Mouse (Mus musculus) forebrain, embryonic 11.5 days (tissue): ENCODE measurements at regions not wholly inside any gene's neighbourhood (a gene's known extent, or its start where the extent isn't known, plus 50 kb on each side); places are given as distances from the start of the nearest gene placed in this dataset.

ENCODE experiments used
- ATAC-seq: fragments of 200-750 bp; cut with Nextera tagmentation; replicated peaks from 2 replicates; pipeline ENCODE4 v1.8.0; 2017; ENCODE audit warnings: moderate TSS enrichment; ENCODE audit not compliant: low FRiP score
- DNase-seq: peaks from one replicate; pipeline ENCODE4 v3.0.0-alpha.2; 2017; ENCODE audit warnings: low spot score
- H3K27ac ChIP-seq: fragments of 300-500 bp; sonication (generic); 2 replicates; pipeline ENCODE4 v1.5.1; 2014; ENCODE audit warnings: low read depth, low read length
- H3K27me3 ChIP-seq: fragments of 300-500 bp; sonication (generic); 2 replicates; pipeline ENCODE4 v1.6.1; 2014; ENCODE audit warnings: mild to moderate bottlenecking, low read length, mixed read lengths; ENCODE audit not compliant: control insufficient read depth, insufficient read depth
- H3K36me3 ChIP-seq: fragments of 300-500 bp; sonication (generic); 2 replicates; pipeline ENCODE4 v1.6.1; 2014; ENCODE audit warnings: mild to moderate bottlenecking, low read length, moderate library complexity, mixed read lengths; ENCODE audit not compliant: control insufficient read depth, insufficient read depth
- H3K4me1 ChIP-seq: fragments of 300-500 bp; sonication (generic); replicated peaks from 2 replicates; pipeline ENCODE4 v1.6.1; 2014; ENCODE audit warnings: low read length, mixed read lengths; ENCODE audit not compliant: control insufficient read depth, insufficient read depth
- H3K4me2 ChIP-seq: fragments of 300-500 bp; sonication (generic); 2 replicates; pipeline ENCODE4 v1.6.1; 2014; ENCODE audit warnings: low read depth, mild to moderate bottlenecking, low read length, moderate library complexity, mixed read lengths; ENCODE audit not compliant: severe bottlenecking
- H3K4me3 ChIP-seq: fragments of 300-500 bp; sonication (generic); 2 replicates; pipeline ENCODE4 v1.5.1; 2014; ENCODE audit warnings: low read depth, low read length
- H3K9ac ChIP-seq: fragments of 300-500 bp; sonication (generic); 2 replicates; pipeline ENCODE4 v1.6.1; 2014; ENCODE audit warnings: low read length
- H3K9me3 ChIP-seq: fragments of 300-500 bp; sonication (generic); 2 replicates; pipeline ENCODE4 v1.6.1; 2016; ENCODE audit warnings: low read length, mixed read lengths; ENCODE audit not compliant: control insufficient read depth
- WGBS: fragments of 180-500 bp; shearing (Covaris S2); extraction: QIAGEN DNeasy Blood & Tissue Kit; methylation state at CpG from one replicate; pipeline ENCODE4 v1.1.7; 2014; 5-methylcytosine and 5-hydroxymethylcytosine counted together

DNA sequence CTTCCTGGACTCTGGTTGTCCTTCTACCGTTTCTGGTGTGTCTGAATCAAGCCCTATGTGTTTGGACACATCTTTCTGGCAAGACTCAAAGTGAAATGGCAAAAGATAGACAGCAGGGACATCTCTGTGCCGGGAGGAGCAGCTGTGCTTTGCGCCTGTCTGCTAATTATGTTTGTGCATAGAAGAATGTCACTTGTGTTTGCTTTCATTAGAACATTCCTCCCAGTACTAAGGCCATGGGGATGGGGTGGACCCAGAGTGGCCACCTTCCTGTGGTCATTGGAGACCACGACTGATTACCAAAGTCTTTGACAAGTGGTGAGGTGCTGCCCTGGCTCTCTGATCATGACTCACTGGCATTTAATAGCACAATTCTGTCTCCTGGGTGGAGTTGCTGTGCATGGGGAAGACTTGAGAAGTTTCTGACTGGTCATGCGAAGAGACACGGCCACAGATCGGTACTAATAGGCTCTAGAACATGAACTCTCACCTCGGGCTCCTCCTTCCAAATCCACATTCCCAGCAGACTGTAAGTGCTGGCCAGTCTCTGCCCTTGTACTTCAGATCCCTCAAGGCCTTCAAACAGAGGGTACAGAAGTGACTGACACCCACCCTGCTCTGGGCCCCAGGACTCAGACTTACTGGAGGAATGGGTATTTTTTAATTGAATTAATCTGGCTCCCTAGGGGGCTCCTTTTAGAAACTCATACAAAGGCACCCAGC, 279.0 kb downstream of the Gm49356 start:
- H3K4me3 ChIP-seq = no peak overlapping the region
- DNase-seq = no peak
- H3K9me3 ChIP-seq = no peaks in the 10 kb centered on the region
- no peak overlapping the region for H3K4me2 ChIP-seq
- WGBS = 87% methylated on average over 8 of the region's 8 CpGs
- H3K4me1 ChIP-seq = no peaks in the 10 kb centered on the region
- H3K27me3 ChIP-seq = no peaks in the 10 kb centered on the region
- no peaks in the 10 kb centered on the region for H3K36me3 ChIP-seq
- no peak overlapping the region for H3K9ac ChIP-seq
- H3K27ac ChIP-seq = no peak overlapping the region
- no peak for ATAC-seq

DNA sequence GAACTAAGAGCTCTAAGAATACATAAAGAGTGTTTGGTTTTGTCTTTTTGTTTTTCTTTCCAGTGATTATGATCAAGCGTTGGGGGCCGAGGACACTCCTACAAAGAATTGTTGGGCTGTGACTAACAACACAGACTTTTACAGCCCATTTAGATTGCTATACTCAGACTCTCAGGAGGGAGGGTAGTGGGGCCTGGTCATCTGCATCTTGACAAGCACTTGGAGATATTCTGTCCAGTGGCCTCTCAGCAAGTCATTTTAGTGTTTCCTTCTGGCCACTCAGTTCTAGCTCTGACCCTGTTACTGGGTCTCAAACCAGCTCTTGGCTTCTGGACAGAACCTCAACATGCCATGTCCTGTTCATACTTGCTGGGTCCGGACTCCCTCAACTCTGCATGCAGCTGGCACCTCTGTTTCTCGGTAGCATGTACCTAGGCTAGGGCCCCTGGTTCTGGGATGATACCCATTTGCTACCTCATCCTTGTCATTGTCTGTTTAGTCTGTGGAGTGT, 279.6 kb downstream of the Gm49356 start:
- no peak overlapping the region for H3K9ac ChIP-seq
- no peaks in the 10 kb centered on the region for H3K9me3 ChIP-seq
- no peaks in the 10 kb centered on the region for H3K27me3 ChIP-seq
- 75% methylated on average over 4 of the region's 4 CpGs for WGBS
- H3K4me1 ChIP-seq = no peaks in the 10 kb centered on the region
- H3K4me2 ChIP-seq = no peak overlapping the region
- ATAC-seq = no peak
- no peak overlapping the region for H3K27ac ChIP-seq
- no peak overlapping the region for H3K4me3 ChIP-seq
- DNase-seq = no peak
- H3K36me3 ChIP-seq = no peaks in the 10 kb centered on the region

DNA sequence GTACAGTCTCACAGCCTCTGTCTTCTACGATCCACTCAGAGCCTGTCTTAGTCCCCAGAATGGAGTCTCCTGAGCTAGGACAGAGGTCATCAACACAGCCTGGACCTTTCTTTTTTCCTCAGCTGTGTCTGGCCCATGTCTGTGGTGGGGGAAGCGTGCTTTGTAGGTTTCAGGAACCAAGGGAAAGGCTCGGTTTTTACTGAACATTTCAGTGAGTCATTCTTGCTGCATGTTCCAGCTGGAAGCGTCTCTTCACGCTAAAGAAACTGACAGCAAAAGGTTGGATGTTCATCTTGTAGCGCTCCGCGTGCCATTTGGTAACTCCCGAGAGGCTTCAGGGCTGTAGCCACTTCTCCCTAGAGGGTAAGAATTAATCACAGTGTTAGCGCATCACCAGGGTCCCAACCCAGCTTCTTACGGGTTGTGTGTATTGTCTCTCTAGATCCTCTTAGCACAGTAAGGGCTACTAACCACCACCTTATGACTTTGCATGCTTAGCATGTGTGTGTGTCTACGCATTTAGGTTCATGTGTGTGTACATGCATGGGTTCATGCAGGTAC, 280.2 kb downstream of the Gm49356 start:
- Histone ChIP-seq H3K9ac (no peak overlapping the region), H3K4me2 (no peak overlapping the region), H3K9me3 (no peaks in the 10 kb centered on the region), H3K36me3 (no peaks in the 10 kb centered on the region), H3K27ac (no peak overlapping the region), H3K4me3 (no peak overlapping the region), H3K27me3 (no peaks in the 10 kb centered on the region), H3K4me1 (peaks cover under 1% of the 10 kb centered on the region)
- no peak for DNase-seq
- 94% methylated on average over 12 of the region's 12 CpGs for WGBS
- ATAC-seq = no peak

DNA sequence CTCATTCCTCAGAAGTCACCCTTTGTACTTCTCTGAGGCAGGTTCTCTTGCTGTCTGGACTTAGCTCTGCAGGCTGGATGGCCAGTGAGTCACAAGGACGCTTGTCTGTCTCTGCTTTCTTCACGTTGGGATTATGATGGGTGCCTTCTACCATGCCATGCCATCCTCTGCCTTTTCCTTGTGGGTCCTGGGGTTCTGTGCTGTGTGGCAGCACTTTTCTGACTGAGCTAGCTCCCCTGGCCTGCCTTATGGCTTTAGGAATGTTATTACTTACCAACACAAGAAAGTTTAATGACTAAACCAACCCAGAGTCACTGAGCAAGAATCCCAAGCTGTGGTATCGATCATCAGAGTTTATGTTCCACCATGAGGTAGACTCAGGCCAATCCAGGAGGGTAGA, 280.7 kb downstream of the Gm49356 start:
- no peak overlapping the region for H3K27ac ChIP-seq
- no peak overlapping the region for H3K4me2 ChIP-seq
- peaks cover 4% of the 10 kb centered on the region for H3K4me1 ChIP-seq
- ATAC-seq (no peak), DNase-seq (no peak)
- H3K27me3 ChIP-seq = no peaks in the 10 kb centered on the region
- WGBS = 87% methylated on average over 3 of the region's 3 CpGs
- no peak overlapping the region for H3K9ac ChIP-seq
- H3K4me3 ChIP-seq = no peak overlapping the region
- H3K9me3 ChIP-seq = no peaks in the 10 kb centered on the region
- H3K36me3 ChIP-seq = no peaks in the 10 kb centered on the region

DNA sequence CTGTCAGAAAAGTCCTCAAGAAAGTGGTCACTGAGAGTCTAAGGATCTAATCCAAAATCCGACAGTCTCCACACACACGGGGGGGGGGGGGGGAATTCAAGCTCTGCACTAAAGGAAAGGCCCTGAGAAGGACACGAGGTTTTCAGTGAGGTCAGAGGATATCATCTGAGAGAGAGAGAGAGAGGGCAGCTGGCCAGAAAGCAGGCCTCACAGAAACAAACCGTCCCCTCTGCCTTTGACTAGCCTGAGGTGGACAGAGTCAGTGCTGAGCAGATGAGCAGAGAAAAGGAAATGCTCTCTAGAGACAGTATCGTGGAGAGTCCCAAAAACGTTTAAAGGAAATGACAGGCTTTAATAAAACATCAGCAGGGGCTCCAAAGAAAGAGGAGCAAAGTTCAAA, 282.0 kb downstream of the Gm49356 start:
- Histone ChIP-seq H3K4me2 (no peak overlapping the region), H3K27ac (no peak overlapping the region)
- WGBS = 25% methylated on average over 6 of the region's 6 CpGs

DNA sequence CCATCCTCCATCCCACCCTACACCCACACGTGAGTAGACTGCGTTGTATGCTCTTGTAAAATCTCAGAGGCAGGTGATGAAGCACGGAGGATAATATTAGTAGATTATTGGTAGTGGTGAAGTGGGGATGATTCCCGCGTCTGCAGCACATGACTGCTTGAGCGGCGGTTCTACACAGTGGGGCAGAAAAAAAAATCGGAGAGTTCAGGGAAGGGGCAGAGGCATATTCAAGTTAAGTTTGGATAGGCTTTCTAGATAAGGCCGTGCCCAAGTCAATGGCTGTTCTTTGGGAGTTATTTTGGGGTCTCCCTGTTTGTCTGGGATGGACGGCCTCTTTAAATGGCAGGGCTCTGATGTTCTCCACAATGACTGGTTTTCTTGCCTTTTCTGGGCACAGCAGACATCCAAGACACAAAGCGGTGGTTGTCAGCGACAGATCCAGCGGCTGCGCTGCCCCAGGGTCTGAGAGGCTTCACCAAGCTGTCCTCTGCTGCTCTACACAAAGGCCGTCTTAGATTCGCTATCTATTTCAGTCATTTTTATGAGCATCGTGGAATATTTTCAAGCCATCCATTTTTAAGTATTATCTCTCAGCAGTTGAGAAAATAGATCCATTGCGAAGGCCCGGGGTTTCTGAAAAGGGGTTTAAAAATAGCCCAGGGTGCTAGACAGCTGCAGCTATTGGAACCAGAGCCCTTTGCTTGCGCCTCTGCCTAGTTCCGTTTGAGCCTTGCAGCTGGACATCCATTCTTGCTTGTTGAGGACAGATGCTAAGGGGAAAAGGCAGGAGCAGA, 284.6 kb downstream of the Gm49356 start:
- ATAC-seq = peak; percentile 80
- 75% methylated on average over 21 of the region's 21 CpGs for WGBS
- Histone ChIP-seq H3K27ac (peak overlapping the region; percentile 55; the same call in 1 of the 2 replicates), H3K4me2 (no peak overlapping the region), H3K36me3 (no peaks in the 10 kb centered on the region), H3K9me3 (no peaks in the 10 kb centered on the region), H3K9ac (no peak overlapping the region), H3K27me3 (no peaks in the 10 kb centered on the region), H3K4me3 (no peak overlapping the region), H3K4me1 (peaks cover 4% of the 10 kb centered on the region)
- no peak for DNase-seq

More for the DNA sequence above, 282.0 kb downstream of the Gm49356 start:
- DNase-seq (no peak), ATAC-seq (no peak)
- H3K9me3 ChIP-seq = no peaks in the 10 kb centered on the region
- H3K9ac ChIP-seq = no peak overlapping the region
- no peak overlapping the region for H3K4me3 ChIP-seq
- H3K4me1 ChIP-seq = peaks cover 4% of the 10 kb centered on the region
- no peaks in the 10 kb centered on the region for H3K36me3 ChIP-seq
- H3K27me3 ChIP-seq = no peaks in the 10 kb centered on the region

DNA sequence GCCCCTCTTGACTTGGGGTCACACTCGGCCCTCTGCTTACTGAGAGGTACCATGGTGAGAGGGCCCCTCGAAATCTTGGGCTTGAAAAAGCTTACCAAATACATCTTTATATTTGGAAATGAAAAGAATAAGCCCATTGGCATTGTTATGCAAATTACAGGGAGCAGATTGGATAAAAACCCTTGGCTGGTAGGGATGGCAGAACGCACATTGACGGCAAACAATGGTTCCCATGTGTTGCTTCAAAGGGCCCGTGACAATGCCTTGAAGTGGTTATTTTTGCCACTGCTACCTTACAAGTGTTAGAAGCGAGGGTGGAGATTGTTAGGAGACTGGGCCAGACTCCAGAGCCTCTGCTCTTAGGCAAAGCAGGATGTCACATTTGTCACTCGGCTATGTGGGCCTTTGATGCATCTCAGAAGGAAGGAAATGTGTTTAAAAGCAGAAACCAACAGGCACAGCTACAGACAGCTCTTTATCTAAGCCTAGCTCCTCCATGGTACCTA, 285.2 kb downstream of the Gm49356 start:
- Histone ChIP-seq H3K27me3 (no peaks in the 10 kb centered on the region), H3K9me3 (no peaks in the 10 kb centered on the region), H3K4me1 (peaks cover 4% of the 10 kb centered on the region), H3K27ac (peak overlapping the region; percentile 60), H3K4me3 (no peak overlapping the region), H3K36me3 (no peaks in the 10 kb centered on the region), H3K4me2 (no peak overlapping the region), H3K9ac (no peak overlapping the region)
- ATAC-seq (peak; percentile 70), DNase-seq (no peak)
- 20% methylated on average over 7 of the region's 7 CpGs for WGBS

DNA sequence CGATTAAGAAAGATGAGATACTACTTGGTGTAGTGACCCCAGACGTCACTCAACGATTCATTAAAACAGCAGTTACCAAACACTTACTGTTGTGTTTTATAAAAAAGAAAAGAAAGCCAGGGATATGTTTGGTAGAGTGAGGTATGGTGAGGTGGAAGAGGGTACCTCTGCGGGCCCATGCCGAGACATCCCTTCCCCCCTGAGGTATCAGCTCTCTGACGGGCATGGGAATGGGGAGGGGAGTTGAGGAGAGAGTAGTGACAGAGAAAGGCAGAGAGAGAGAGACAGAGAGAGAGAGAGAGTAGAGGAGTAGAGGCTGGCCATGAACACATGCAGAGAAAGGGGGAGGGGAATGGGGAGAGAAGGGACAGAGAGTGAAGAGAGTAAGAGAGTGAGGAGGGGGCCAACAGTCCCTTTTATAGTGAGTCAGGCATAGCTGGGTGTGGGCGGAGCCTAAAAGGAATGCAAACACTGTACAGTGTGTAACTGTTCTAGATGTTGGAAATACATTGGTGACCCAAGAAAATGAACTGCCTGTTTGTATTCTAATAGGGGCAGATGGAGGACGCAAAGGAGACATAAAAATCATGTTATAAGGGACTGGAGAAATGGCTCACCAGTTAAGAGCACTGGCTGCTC, 285.9 kb downstream of the Gm49356 start:
- no peak for DNase-seq
- 69% methylated on average over 8 of the region's 8 CpGs for WGBS
- Histone ChIP-seq H3K4me2 (no peak overlapping the region), H3K36me3 (no peaks in the 10 kb centered on the region), H3K4me3 (no peak overlapping the region), H3K9ac (no peak overlapping the region), H3K27me3 (no peaks in the 10 kb centered on the region), H3K4me1 (peaks cover 4% of the 10 kb centered on the region), H3K27ac (no peak overlapping the region), H3K9me3 (no peaks in the 10 kb centered on the region)
- ATAC-seq = 0 out of 2 replicates have a peak, but pooled peaks have one; percentile 55
